Mouse (Mus musculus): ENCODE measurements around the gene Sult4a1. TPM values are rescaled to one million over a fixed set of nuclear protein-coding genes. Genes with fewer than 3 reads are reported as not detected.

Gene Sult4a1
- polyA plus RNA-seq, 1 experiment from 2014 or later = 1.1 TPM

DNA sequence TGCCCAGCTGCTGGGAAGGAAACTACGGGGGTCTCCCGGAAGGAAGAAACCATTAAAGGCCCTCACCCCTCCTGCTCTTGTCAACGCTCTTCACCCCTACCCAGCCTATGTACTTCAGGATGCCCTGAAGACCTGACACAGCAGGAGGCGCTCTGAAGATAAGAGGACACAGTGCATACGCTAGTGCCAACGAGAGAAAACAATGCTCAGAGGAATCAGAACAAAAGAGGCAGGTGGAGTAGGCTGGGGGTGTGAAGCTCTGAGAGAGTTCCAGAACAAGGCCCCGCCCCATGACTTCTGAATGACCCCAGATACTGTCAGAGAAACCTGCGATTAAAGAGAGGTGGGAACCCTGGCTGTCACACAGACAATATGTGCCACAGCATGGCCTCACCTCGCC lies 18.8 kb downstream of the Sult4a1 start:
- 0 out of 2 replicates have a peak, but pooled peaks have one; percentile 25 for ATAC-seq (ENCODE audit: insufficient number of reproducible peaks, low FRiP score, low TSS enrichment, low read depth)
- Histone ChIP-seq H3K4me1 (no peaks in the 10 kb centered on the region), H3K4me3 (no peak overlapping the region), H3K27me3 (no peaks in the 10 kb centered on the region), H3K4me2 (no peak overlapping the region), H3K9me3 (no peaks in the 10 kb centered on the region), H3K9ac (no peak overlapping the region), H3K27ac (no peak overlapping the region), H3K36me3 (no peaks in the 10 kb centered on the region)
- WGBS = 46% methylated on average over 9 of the region's 9 CpGs

- no peak overlapping the region for H3K9ac ChIP-seq
- H3K27me3 ChIP-seq = no peaks in the 10 kb centered on the region
- H3K4me1 ChIP-seq = no peaks in the 10 kb centered on the region
- no peaks in the 10 kb centered on the region for H3K9me3 ChIP-seq
- H3K4me2 ChIP-seq = no peak overlapping the region
- H3K27ac ChIP-seq = no peak overlapping the region
- 26% methylated on average over 12 of the region's 12 CpGs for WGBS
- ATAC-seq (ENCODE audit: insufficient number of reproducible peaks, low FRiP score, low TSS enrichment, low read depth) = no peak
- H3K36me3 ChIP-seq = no peaks in the 10 kb centered on the region
- no peak overlapping the region for H3K4me3 ChIP-seq
Observed at GRCm38 (mm10) chr15:84086364-84086763, 19.2 kb downstream of the Sult4a1 start.

GRCm38 (mm10) chr15:84080069-84080468 lies 25.5 kb downstream of the Sult4a1 start:
- no peak for ATAC-seq (ENCODE audit: insufficient number of reproducible peaks, low FRiP score, low TSS enrichment, low read depth)
- no peak overlapping the region for H3K4me2 ChIP-seq

DNA sequence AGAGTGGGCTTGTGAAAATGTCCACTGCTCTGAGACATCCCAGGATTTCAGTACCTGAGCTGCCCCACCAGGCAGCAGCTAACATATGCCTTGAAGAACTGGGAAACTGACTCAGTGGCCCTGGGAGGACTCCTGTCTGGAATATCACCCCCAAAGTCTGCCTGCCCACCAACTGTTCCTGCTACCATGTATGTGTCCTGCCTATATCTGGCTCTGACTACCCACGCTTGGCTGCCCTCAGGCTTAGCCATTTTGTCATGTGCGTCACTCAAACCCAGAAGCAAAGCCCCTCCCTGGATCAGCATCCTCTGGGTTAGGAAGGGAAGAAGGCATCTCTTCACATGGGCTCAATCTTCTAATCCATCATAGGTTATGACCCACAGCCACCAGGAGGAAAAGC lies 26.0 kb downstream of the Sult4a1 start:
- 80% methylated on average over 2 of the region's 2 CpGs for WGBS
- no peak for ATAC-seq (ENCODE audit: insufficient number of reproducible peaks, low FRiP score, low TSS enrichment, low read depth)
- H3K27me3 ChIP-seq = peaks cover 21% of the 10 kb centered on the region

More at GRCm38 (mm10) chr15:84080069-84080468, 25.5 kb downstream of the Sult4a1 start:
- Histone ChIP-seq H3K4me1 (no peaks in the 10 kb centered on the region), H3K4me3 (no peak overlapping the region), H3K27me3 (peaks cover 16% of the 10 kb centered on the region), H3K36me3 (no peaks in the 10 kb centered on the region), H3K9me3 (no peaks in the 10 kb centered on the region), H3K9ac (no peak overlapping the region), H3K27ac (no peak overlapping the region)
- 77% methylated on average over 7 of the region's 7 CpGs for WGBS

GRCm38 (mm10) chr15:84078667-84079066 lies 26.9 kb downstream of the Sult4a1 start:
- H3K36me3 ChIP-seq = no peaks in the 10 kb centered on the region
- H3K4me3 ChIP-seq = no peak overlapping the region
- H3K4me2 ChIP-seq = no peak overlapping the region
- ATAC-seq (ENCODE audit: insufficient number of reproducible peaks, low FRiP score, low TSS enrichment, low read depth) = no peak
- no peak overlapping the region for H3K9ac ChIP-seq
- no peaks in the 10 kb centered on the region for H3K9me3 ChIP-seq
- H3K27me3 ChIP-seq = peaks cover 27% of the 10 kb centered on the region
- H3K27ac ChIP-seq = no peak overlapping the region
- H3K4me1 ChIP-seq = 0 out of 2 replicates have a peak, but pooled peaks cover 6% of the 10 kb centered on the region
- WGBS = 80% methylated on average over 13 of the region's 13 CpGs

More for the DNA sequence above, 26.0 kb downstream of the Sult4a1 start:
- Histone ChIP-seq H3K4me3 (no peak overlapping the region), H3K27ac (no peak overlapping the region), H3K9ac (no peak overlapping the region), H3K4me2 (no peak overlapping the region), H3K9me3 (no peaks in the 10 kb centered on the region), H3K36me3 (no peaks in the 10 kb centered on the region), H3K4me1 (0 out of 2 replicates have a peak, but pooled peaks cover 4% of the 10 kb centered on the region)

DNA sequence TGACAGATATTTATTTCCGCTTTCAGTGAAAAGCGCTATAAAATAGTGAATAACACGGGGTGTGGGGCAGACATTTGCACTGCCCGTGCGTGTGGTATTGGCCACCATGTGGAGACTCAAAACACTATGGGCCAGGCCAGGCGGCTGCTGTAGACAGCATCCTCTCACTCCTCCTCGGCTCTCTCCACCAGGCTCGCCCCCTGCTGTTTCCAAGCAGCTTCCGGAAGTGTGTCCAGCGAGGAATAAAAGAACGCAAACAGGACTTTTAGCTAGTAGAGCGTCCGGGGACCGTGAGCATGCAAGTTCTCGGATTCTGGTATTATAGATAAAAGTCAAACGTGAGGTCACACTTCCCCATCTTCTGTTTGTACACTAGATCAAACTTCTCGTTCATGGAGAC lies 28.4 kb downstream of the Sult4a1 start:
- no peak for ATAC-seq (ENCODE audit: insufficient number of reproducible peaks, low FRiP score, low TSS enrichment, low read depth)
- H3K4me3 ChIP-seq = no peak overlapping the region
- WGBS = 59% methylated on average over 17 of the region's 17 CpGs

DNA sequence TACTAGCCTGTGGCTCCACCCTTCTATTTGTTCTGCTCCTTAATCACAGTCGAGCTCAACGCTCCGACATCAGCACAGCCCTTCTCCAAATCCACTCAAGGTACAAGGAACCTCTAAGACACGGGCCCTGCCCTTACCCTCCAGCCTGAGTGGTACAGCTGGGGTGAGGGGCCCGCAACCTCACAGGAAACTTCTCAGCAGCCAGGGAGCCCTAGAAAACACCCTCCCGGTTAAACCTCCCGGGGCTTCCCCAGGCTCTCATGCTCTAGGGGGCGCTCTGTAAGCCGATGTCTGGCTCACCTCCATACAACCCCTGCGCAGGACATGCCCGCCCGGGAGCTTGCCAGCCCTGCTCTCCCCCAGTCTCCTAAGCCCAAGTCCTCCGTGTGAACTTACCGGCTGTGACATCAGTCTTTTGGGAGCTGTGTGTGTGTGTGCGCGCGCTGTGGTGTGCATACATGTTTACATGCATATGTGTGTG lies 30.8 kb downstream of the Sult4a1 start:
- Histone ChIP-seq H3K4me2 (no peak overlapping the region), H3K9ac (no peak overlapping the region), H3K27me3 (peaks cover 58% of the 10 kb centered on the region), H3K9me3 (no peaks in the 10 kb centered on the region), H3K4me3 (no peak overlapping the region), H3K4me1 (peaks cover 11% of the 10 kb centered on the region; the same call in 1 of the 2 replicates), H3K27ac (no peak overlapping the region), H3K36me3 (no peaks in the 10 kb centered on the region)
- 22% methylated on average over 17 of the region's 17 CpGs for WGBS
- no peak for ATAC-seq (ENCODE audit: insufficient number of reproducible peaks, low FRiP score, low TSS enrichment, low read depth)

More for the DNA sequence above, 28.4 kb downstream of the Sult4a1 start:
- no peak overlapping the region for H3K27ac ChIP-seq
- no peaks in the 10 kb centered on the region for H3K9me3 ChIP-seq
- no peak overlapping the region for H3K9ac ChIP-seq
- no peak overlapping the region for H3K4me2 ChIP-seq
- H3K27me3 ChIP-seq = peaks cover 36% of the 10 kb centered on the region
- 0 out of 2 replicates have a peak, but pooled peaks cover 6% of the 10 kb centered on the region for H3K4me1 ChIP-seq
- H3K36me3 ChIP-seq = no peaks in the 10 kb centered on the region

DNA sequence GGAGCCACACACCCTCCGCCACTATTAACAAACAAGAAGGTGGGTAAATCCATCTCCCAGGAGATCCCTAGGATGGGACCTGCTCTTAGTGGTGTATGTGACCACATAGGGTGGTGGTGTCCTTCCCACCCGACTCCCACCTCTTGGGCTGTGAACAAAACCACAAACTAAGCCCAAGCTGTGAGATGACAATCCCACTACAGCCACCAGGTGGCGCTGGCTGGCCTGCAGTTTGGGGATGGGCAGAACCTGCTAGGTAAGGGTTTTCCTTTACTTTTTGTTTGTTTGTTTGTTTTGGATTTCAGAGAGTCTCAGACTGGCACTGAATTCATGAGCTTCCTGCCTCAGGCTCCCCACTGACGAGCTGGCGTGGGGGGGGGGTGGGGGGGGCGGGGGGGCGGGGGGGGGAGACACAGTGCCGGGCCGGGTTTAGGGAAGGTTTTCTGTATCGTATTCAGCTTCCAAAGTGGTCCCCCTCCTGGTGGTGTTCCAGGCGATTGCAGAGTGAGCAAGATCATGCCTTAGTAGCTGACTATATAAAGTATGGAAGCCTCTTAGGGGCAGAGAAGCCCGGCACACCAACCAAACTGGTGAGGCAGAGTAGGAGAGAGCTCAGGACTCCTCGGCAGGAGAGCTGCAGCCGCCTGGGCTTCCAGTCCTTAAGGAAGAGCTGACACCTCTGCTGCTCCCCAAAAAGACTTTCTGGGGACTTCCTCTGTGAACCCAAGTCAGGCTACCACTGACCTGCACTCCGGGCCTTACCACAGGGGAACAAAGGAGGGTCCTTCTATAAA lies 31.4 kb downstream of the Sult4a1 start:
- H3K4me2 ChIP-seq = no peak overlapping the region
- no peaks in the 10 kb centered on the region for H3K9me3 ChIP-seq
- ATAC-seq (ENCODE audit: insufficient number of reproducible peaks, low FRiP score, low TSS enrichment, low read depth) = no peak
- H3K27ac ChIP-seq = no peak overlapping the region
- H3K27me3 ChIP-seq = peaks cover 64% of the 10 kb centered on the region
- H3K36me3 ChIP-seq = no peaks in the 10 kb centered on the region
- peaks cover 11% of the 10 kb centered on the region; the same call in 1 of the 2 replicates for H3K4me1 ChIP-seq
- 11% methylated on average over 13 of the region's 15 CpGs for WGBS
- H3K4me3 ChIP-seq = no peak overlapping the region
- no peak overlapping the region for H3K9ac ChIP-seq

DNA sequence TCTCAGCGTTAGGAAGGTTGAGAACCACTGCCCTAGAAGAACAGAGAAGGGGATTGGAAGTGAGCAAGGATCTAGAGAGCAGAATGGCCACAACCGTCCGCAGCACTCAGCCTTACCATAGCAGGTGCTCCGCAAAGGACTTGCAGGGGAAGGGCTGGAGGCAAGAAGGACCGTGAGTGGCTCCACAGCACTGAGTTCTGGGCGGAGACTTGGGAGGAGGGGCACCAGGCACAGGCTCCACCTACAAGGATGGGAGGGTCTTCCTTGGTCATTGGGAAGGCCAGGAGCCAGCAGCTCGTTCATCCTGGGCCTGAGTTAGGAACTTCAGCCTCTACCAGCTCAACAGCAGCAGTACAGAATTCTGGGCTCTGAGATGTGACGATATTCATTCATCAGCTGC lies 32.5 kb downstream of the Sult4a1 start:
- Histone ChIP-seq H3K9ac (no peak overlapping the region), H3K4me1 (peaks cover 11% of the 10 kb centered on the region; the same call in 1 of the 2 replicates), H3K27ac (no peak overlapping the region), H3K4me2 (no peak overlapping the region), H3K27me3 (peaks cover 75% of the 10 kb centered on the region), H3K9me3 (no peaks in the 10 kb centered on the region), H3K4me3 (no peak overlapping the region), H3K36me3 (no peaks in the 10 kb centered on the region)
- ATAC-seq (ENCODE audit: insufficient number of reproducible peaks, low FRiP score, low TSS enrichment, low read depth) = no peak
- WGBS = 17% methylated on average over 8 of the region's 8 CpGs

GRCm38 (mm10) chr15:84072226-84072625 lies 33.3 kb downstream of the Sult4a1 start:
- peaks cover 83% of the 10 kb centered on the region for H3K27me3 ChIP-seq
- H3K27ac ChIP-seq = no peak overlapping the region
- ATAC-seq (ENCODE audit: insufficient number of reproducible peaks, low FRiP score, low TSS enrichment, low read depth) = no peak
- WGBS = 29% methylated on average over 7 of the region's 7 CpGs
- H3K9me3 ChIP-seq = no peaks in the 10 kb centered on the region
- no peak overlapping the region for H3K4me2 ChIP-seq
- no peak overlapping the region for H3K9ac ChIP-seq
- peaks cover 11% of the 10 kb centered on the region; the same call in 1 of the 2 replicates for H3K4me1 ChIP-seq
- H3K36me3 ChIP-seq = no peaks in the 10 kb centered on the region
- no peak overlapping the region for H3K4me3 ChIP-seq

- H3K36me3 ChIP-seq = no peaks in the 10 kb centered on the region
- H3K4me2 ChIP-seq = no peak overlapping the region
- 3% methylated on average over 13 of the region's 13 CpGs for WGBS
- H3K4me3 ChIP-seq = no peak overlapping the region
- peaks cover 12% of the 10 kb centered on the region for H3K4me1 ChIP-seq
- H3K27ac ChIP-seq = no peak overlapping the region
- no peaks in the 10 kb centered on the region for H3K9me3 ChIP-seq
- H3K27me3 ChIP-seq = peaks cover 75% of the 10 kb centered on the region
- H3K9ac ChIP-seq = no peak overlapping the region
- no peak for ATAC-seq (ENCODE audit: insufficient number of reproducible peaks, low FRiP score, low TSS enrichment, low read depth)
Observed at GRCm38 (mm10) chr15:84070116-84070676, 35.4 kb downstream of the Sult4a1 start.

DNA sequence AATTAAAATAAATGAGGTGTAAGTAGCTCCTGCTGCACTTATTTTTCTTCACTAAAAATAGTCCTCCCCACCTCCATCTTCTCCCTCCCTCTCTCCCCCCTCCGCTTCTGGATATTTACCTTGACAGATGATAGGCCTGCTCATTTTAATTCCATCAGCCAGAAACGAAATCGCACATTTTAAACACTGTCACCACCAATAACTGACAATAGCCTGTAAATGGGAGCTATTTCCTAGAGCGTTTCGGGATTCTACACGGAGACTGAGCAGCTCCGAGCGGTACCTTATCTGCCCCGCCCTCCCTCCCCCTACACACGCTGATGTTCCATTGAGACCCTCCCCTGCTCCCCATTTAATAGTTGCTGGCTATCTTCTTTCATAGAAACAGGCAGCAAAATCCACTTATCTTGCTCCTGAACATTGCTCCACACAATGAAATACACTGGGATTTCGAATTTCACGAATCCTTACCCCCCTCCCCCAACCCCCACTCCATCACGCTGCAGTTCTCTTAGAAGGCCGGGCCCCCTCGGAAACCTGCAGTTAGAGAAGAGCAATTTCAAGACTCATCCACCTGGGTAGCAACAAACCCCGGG lies 36.0 kb downstream of the Sult4a1 start:
- H3K27ac ChIP-seq = no peak overlapping the region
- H3K9ac ChIP-seq = no peak overlapping the region
- ATAC-seq (ENCODE audit: insufficient number of reproducible peaks, low FRiP score, low TSS enrichment, low read depth) = no peak
- no peak overlapping the region for H3K4me3 ChIP-seq
- WGBS = 6% methylated on average over 16 of the region's 16 CpGs
- H3K9me3 ChIP-seq = no peaks in the 10 kb centered on the region
- H3K36me3 ChIP-seq = no peaks in the 10 kb centered on the region
- peaks cover 12% of the 10 kb centered on the region for H3K4me1 ChIP-seq
- H3K27me3 ChIP-seq = peaks cover 75% of the 10 kb centered on the region
- H3K4me2 ChIP-seq = no peak overlapping the region
